Mouse (Mus musculus) adrenal gland, adult 8-10 months (tissue): ENCODE measurements around the gene Olfr53. TPM values are rescaled to one million over a fixed set of nuclear protein-coding genes. Genes with fewer than 3 reads are reported as not detected.
"Not testable (repeated sequence)": the region's sequence is repeated elsewhere in the genome, so short reads cannot be mapped to it uniquely, and the experiment has no call there.

Experiments
- DNase-seq: peaks from one replicate; pipeline ENCODE4 v3.0.0; 2022
- total RNA-seq, 4 experiments: library from RNA; stranded (reverse); gene quantifications; 2 replicates each; pipeline ENCODE4 v1.2.4; 2022

The Olfr53 gene
- not detected for total RNA-seq

- no peak for DNase-seq
These were observed at the start of gene Olfr53 for GRCm38 (mm10) chr7:140646152-140646551. Gene Olfr53 (plus strand): TSS chr7:140646452.

- not testable (repeated sequence) for DNase-seq
These were observed 45.3 kb upstream of the Olfr53 start, which contains the start of gene Olfr46 for GRCm38 (mm10) chr7:140600969-140601368. Gene Olfr46 (plus strand): TSS chr7:140601269.

- not testable (repeated sequence) for DNase-seq
These were observed 17.6 kb upstream of the Olfr53 start, which contains the start of gene Olfr61 for GRCm38 (mm10) chr7:140628670-140629069. Gene Olfr61 (plus strand): TSS chr7:140628970.

- no peak for DNase-seq
These were observed 15.7 kb upstream of the Olfr53 start for GRCm38 (mm10) chr7:140630559-140630958.

GRCm38 (mm10) chr7:140659630-140660029, 13.4 kb downstream of the Olfr53 start, which contains the start of gene Olfr539:
Gene Olfr539 (plus strand): TSS chr7:140659930.
- no peak for DNase-seq

GRCm38 (mm10) chr7:140670693-140671092, 24.4 kb downstream of the Olfr53 start:
- not testable (repeated sequence) for DNase-seq

- DNase-seq, result no peak
These were observed 29.6 kb downstream of the Olfr53 start for GRCm38 (mm10) chr7:140675863-140676262.

- not testable (repeated sequence) for DNase-seq
These were observed 33.3 kb downstream of the Olfr53 start for GRCm38 (mm10) chr7:140679591-140679990.

- no peak for DNase-seq
These were observed 35.4 kb downstream of the Olfr53 start, which contains the start of gene Olfr45 for GRCm38 (mm10) chr7:140681651-140682050. Gene Olfr45 (plus strand): TSS chr7:140681951.

GRCm38 (mm10) chr7:140696967-140697366, 50.7 kb downstream of the Olfr53 start, which contains the start of gene Olfr541:
Gene Olfr541 (plus strand): TSS chr7:140697267.
- no peak for DNase-seq

Other genes starting within 250 kb of the Olfr53 start
- not detected for gene Olfr531, start 243.5 kb upstream of the Olfr53 start, total RNA-seq
- gene Olfr532, start 224.8 kb upstream of the Olfr53 start, total RNA-seq, result not detected
- not detected for gene Olfr533, start 183.1 kb upstream of the Olfr53 start, total RNA-seq
- not detected for gene Olfr535, start 162.2 kb upstream of the Olfr53 start, total RNA-seq
- not detected for gene Olfr536, start 139.1 kb upstream of the Olfr53 start, total RNA-seq
- gene Olfr538, start 78.6 kb upstream of the Olfr53 start, total RNA-seq, result not detected
- under 1 TPM in 1 of 4 experiments, not detected in 3; 0.03 TPM for gene Olfr46, start 45.2 kb upstream of the Olfr53 start, total RNA-seq
- gene Olfr61, start 17.5 kb upstream of the Olfr53 start, total RNA-seq, result not detected
- under 1 TPM; 0.03 TPM for gene Olfr539, start 13.5 kb downstream of the Olfr53 start, total RNA-seq
- not detected for gene Olfr45, start 35.5 kb downstream of the Olfr53 start, total RNA-seq
- not detected for gene Olfr541, start 50.8 kb downstream of the Olfr53 start, total RNA-seq
- 100 to 1,000 TPM in 3 of 4 experiments, 10 to 100 TPM in 1; 87.7 to 302 (median 204) TPM for gene Cyp2e1, start 117.3 kb downstream of the Olfr53 start, total RNA-seq
- not detected for gene Syce1, start 141.4 kb downstream of the Olfr53 start, total RNA-seq
- gene Zfp941, start 175.7 kb downstream of the Olfr53 start, total RNA-seq, result 1 to 10 TPM; 3.8 to 8.6 (median 5.7) TPM
- 1 to 10 TPM in 2 of 4 experiments, under 1 TPM in 1, not detected in 1; 0.73 to 1.8 (median 1.0) TPM for gene Urah, start 188.6 kb downstream of the Olfr53 start, total RNA-seq
- not detected for gene Scgb1c1, start 199.1 kb downstream of the Olfr53 start, total RNA-seq
- 1 to 10 TPM in 2 of 4 experiments, under 1 TPM in 1, not detected in 1; 0.23 to 1.3 (median 1.2) TPM for gene Odf3, start 201.4 kb downstream of the Olfr53 start, total RNA-seq
- gene Gm45785, start 209.9 kb downstream of the Olfr53 start, total RNA-seq, result 1 to 10 TPM in 2 of 4 experiments, not detected in 2; 1.0 to 1.2 TPM
- 10 to 100 TPM; 59.8 to 87.7 (median 75.9) TPM for gene Ric8a, start 210.5 kb downstream of the Olfr53 start, total RNA-seq
- 10 to 100 TPM; 37.7 to 53.3 (median 46.1) TPM for gene Bet1l, start 211.1 kb downstream of the Olfr53 start, total RNA-seq
- gene Psmd13, start 235.5 kb downstream of the Olfr53 start, total RNA-seq, result 100 to 1,000 TPM; 113 to 125 (median 116) TPM
- gene Sirt3, start 235.9 kb downstream of the Olfr53 start, total RNA-seq, result 10 to 100 TPM; 33.4 to 48.7 (median 41.0) TPM